In genomic region chr5:44711211-44711610, GRCm38 (mm10) we compare ENCODE assay signal across 11 mouse cellular contexts.
DNase-seq lines count a peak whose midpoint lies in the region; ATAC-seq lines count a peak whose summit lies in the region.
"Had no signal": no experiment of that assay in that cellular context is flagged by ENCODE, and none has a peak within 500 bp of the region (broad histone marks: within the 10 kb centered on the region; RNA-seq: fewer than 3 reads in every experiment).

No protein-coding gene starts in this region.

- no peaks in the 10 kb centered on the region for H3K27me3 ChIP-seq in kidney, embryonic 14.5 days (ENCODE audit: control insufficient read depth, insufficient read depth, low read length)
- H3K27me3 ChIP-seq in liver, embryonic 12.5 days (replicated peaks): no peaks in the 10 kb centered on the region
- H3K27me3 ChIP-seq: liver, embryonic 13.5 days had no signal

- WGBS in kidney, embryonic 14.5 days: 70% methylated on average over 5 of the region's 5 CpGs
- 40% methylated on average over 5 of the region's 5 CpGs for WGBS in liver, embryonic 12.5 days (ENCODE audit: insufficient replicate concordance)

- H3K36me3 ChIP-seq in kidney, embryonic 14.5 days (ENCODE audit: control insufficient read depth, insufficient read depth, low read length): no peaks in the 10 kb centered on the region
- no peaks in the 10 kb centered on the region for H3K36me3 ChIP-seq in liver, embryonic 12.5 days
- H3K36me3 ChIP-seq: liver, embryonic 13.5 days had no signal

- H3K9ac ChIP-seq in kidney, embryonic 14.5 days (ENCODE audit: low read depth, low read length): no peak overlapping the region
- H3K9ac ChIP-seq in liver, embryonic 12.5 days: no peak overlapping the region
- H3K9ac ChIP-seq: liver, embryonic 13.5 days had no signal

- no peak overlapping the region for H3K4me2 ChIP-seq in kidney, embryonic 14.5 days (replicated peaks; ENCODE audit: low read depth, low read length)
- H3K4me2 ChIP-seq in liver, embryonic 12.5 days: no peak overlapping the region
- H3K4me2 ChIP-seq: liver, embryonic 13.5 days had no signal

- no peak overlapping the region for H3K27ac ChIP-seq in kidney, embryonic 14.5 days (ENCODE audit: low read depth, low read length)
- H3K27ac ChIP-seq in liver, embryonic 12.5 days: no peak overlapping the region
- H3K27ac ChIP-seq: liver, embryonic 13.5 days had no signal

- no peaks in the 10 kb centered on the region for H3K9me3 ChIP-seq in kidney, embryonic 14.5 days (ENCODE audit: control insufficient read depth, low read length)
- H3K9me3 ChIP-seq in liver, embryonic 12.5 days (replicated peaks): no peaks in the 10 kb centered on the region
- H3K9me3 ChIP-seq: liver, embryonic 13.5 days had no signal

- ATAC-seq in kidney, embryonic 14.5 days (ENCODE audit: low FRiP score, low TSS enrichment): no peak
- ATAC-seq in liver, embryonic 12.5 days: no peak
- no peak for ATAC-seq in monocyte, adult 5-6 weeks (replicated peaks; ENCODE audit: insufficient number of reproducible peaks, low FRiP score, low TSS enrichment, poor library complexity, severe bottlenecking)
- ATAC-seq: forebrain, embryonic 16.5 days had no signal

- peak; percentile 66 to 72 for DNase-seq in cerebellum, postnatal 10 days
- DNase-seq in cerebellum, adult 11-12 months: no peak
- DNase-seq in kidney, adult 9 months: peak; percentile 34
- peak; percentile 63 for DNase-seq in heart, postnatal 4 days
- peak; percentile 63 to 72 for DNase-seq in lung, postnatal 4 days
- DNase-seq: B cell, adult 2 months; liver, embryonic 13.5 days had no signal

- peaks cover 6% of the 10 kb centered on the region; the same call in 1 of the 2 replicates for H3K4me1 ChIP-seq in kidney, embryonic 14.5 days (ENCODE audit: control insufficient read depth, insufficient read depth, low read length)
- peaks cover 11% of the 10 kb centered on the region; the same call in 1 of the 2 replicates for H3K4me1 ChIP-seq in liver, embryonic 12.5 days

- H3K4me3 ChIP-seq in kidney, embryonic 14.5 days (ENCODE audit: low read length): no peak overlapping the region
- no peak overlapping the region for H3K4me3 ChIP-seq in liver, embryonic 12.5 days
- H3K4me3 ChIP-seq: liver, embryonic 13.5 days had no signal
